Mouse (Mus musculus): Measurements from ENCODE around the gene Kcnq1.

Gene Kcnq1

DNA sequence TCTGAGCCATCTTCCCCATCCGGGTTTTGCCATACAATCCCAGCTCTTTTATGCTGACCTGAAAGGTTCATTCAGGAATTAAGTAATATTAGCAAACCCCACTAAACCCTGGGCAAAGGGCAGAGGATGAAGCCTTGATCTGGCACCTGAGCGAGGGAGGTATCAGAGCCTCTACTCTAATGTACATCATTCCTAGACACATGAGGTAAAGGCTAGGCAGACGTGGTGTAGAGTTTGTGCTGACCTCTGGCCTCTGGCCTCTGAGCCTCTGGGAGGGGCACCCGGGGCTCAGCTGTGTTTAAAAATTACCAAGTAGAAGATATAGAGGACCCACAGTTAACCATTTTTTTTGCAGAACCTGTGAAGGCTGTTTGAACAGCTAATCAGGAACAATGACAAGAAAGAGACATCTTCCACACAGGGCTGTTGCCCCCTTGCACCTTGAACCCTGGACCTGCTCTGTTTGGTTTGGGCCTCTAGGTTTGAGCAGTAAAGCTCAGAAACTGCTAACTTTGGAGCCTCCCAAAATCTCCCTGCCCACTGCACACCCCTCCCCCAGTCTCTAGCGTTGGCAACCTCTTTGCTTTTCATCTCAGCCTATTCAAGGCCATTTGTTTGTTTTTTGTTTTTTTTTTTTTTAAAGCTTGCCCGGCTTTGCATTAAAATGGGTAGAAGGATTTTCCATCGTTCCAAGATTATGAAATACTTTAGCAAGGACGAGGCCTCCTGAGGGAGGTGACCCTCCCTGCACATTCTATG, 180.5 kb downstream of the Kcnq1 start:
- DNase-seq: no peak

- no peak for DNase-seq
Observed at GRCm38 (mm10) chr7:143288135-143288534, 182.0 kb downstream of the Kcnq1 start.

DNA sequence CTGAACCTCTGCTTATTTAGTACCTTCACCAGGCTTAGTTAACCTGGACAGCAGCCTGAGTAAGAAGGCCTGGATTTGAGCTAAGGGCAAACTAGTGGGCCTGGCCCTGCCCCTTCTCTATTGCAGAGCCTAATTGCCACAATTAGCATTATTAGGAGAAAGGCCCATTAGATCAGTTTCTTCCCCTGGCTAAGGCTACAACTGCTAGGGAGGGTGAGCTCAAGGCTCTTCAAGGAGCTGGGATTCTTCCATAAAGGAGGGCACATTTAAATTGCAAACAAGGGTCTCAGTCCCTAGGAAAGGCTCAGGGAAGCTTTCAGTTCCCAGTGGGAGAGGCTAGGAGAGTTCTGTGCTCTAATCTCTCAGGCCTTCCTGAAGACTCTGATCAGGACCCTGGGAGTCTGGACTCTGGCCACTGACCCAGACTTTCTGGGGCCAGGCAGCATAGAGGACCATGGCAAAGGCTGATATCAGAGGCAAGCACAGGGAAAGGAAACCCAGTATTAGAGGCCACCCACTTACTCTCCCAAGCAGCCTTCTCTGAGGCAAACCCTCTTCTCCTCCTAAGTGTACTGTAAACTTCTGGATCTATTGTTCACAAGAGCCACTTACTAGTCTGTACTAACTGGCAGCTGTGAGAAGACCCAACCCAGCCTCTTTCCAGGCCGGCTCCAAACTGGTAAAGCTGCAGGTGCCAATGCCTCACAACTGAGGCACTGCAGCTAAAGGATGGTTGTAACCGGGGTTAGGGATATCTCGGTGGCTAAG, 183.1 kb downstream of the Kcnq1 start:
- no peak for DNase-seq

DNA sequence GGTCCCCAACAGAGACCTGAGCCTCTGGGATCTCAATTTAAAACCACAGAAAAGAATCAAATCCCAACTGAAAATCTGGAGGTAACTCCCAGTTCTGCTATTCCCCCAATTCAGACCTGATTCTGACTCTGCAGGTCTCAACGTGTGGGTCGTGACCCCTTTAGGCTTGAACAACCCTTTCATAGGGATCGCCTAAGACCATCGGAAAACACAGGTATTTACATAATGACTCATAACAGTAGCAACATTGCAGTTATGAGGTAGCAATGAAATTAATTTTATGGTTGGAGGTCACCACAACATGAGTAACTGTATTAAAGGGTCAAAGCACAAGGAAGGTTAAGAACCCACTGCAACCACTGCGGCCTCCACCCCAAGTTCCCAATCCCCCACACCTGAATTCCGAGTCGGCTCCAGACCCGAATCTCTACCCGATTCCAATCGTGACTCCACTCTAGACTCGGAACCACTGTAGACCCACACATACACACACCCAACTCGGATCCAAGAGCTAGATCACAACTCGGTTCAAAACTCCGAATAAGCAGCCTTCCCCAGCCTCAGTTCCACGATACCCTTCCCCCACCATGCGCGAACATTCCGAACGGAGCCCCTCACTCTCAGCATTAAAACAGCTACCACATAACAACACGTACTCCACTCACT, 188.7 kb downstream of the Kcnq1 start:
- DNase-seq: peak in 1 of 2 experiments; percentile 8

DNA sequence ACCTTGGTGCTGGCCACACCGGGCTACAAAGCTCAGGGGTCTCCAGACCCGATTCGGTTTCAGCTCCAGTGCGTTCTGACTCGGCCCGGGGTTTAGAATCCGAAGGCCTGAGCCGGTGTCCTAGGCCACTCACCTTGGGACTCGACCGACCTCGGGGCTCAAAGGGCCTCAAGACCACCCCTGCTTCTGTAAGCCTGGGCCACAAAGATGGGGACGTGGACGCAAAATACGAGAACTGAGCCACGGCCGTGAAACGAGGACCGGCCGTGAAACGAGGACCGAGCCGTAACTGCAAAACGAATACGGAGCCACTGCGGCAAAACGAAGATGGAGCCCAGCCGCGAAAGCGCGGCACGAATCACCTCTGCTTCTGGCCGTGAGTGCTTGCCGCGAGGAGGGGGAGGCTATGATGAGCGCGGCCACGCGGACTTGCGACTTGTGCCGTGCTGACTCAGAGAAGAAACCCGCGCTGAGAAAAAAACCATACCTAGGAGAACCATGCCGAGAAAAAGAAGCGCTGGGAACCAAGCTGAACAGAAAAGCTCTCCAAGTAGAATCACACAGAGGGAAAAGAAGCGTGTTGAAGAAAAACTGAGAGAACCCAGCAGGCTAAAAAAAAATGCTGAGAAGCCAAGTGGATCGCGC, 189.3 kb downstream of the Kcnq1 start:
- peak; percentile 11 to 31 for DNase-seq

- peak in 1 of 2 experiments; percentile 6 for DNase-seq
Observed at GRCm38 (mm10) chr7:143296001-143296379, 189.8 kb downstream of the Kcnq1 start.

GRCm38 (mm10) chr7:143296384-143296801, 190.2 kb downstream of the Kcnq1 start:
- peak; percentile 74 to 75 for DNase-seq

GRCm38 (mm10) chr7:143300037-143300436, 193.9 kb downstream of the Kcnq1 start:
- DNase-seq: no peak

DNA sequence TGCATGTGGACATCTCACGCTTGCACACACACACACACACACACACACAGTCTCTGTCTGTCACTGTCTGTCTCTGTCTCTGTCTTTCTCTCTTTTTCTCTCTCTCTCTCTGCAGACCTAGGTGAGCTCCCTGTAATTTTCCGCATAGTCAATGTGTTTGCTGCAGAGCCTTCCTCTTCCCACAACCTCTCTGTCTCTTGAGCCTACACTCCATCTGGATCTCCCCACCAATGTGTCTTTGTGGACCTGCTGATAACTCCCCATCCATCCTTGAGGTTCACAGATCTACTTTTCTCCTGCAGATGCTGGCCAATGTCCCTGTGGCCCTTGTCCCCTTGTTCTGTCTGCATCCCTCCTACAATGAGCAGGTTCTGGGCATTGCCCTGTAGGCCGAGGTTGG, 194.5 kb downstream of the Kcnq1 start:
- DNase-seq: no peak

- DNase-seq: no peak
Observed at GRCm38 (mm10) chr7:143302156-143302555, 196.0 kb downstream of the Kcnq1 start.

GRCm38 (mm10) chr7:143302593-143303238, 196.6 kb downstream of the Kcnq1 start:
- DNase-seq: no peak

- no peak for DNase-seq
Observed at GRCm38 (mm10) chr7:143303557-143303956, 197.4 kb downstream of the Kcnq1 start.

DNA sequence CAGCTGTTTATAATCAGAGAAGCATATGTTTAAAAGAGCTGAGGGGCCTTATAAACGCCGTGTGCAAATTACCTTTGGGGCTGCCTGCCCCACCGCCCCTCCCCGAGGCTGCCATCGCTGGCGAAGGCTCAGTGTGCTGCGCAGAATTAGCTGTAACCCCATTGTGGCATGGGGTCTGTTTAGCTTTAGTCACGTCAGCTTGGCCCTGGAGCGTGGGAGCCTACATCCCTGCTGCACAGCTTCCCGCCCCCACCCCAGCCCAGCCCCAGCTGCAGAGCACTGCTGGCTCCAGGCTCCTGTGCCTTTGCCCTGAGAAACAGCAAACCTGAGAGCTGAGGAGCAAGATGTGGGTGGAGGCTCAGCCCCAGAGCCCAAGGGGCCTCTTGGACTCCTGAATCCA, 199.6 kb downstream of the Kcnq1 start:
- DNase-seq: no peak

- DNase-seq: no peak
Observed at GRCm38 (mm10) chr7:143308001-143308400, 201.8 kb downstream of the Kcnq1 start.

- DNase-seq: no peak
Observed at GRCm38 (mm10) chr7:143310311-143310710, 204.1 kb downstream of the Kcnq1 start.

DNA sequence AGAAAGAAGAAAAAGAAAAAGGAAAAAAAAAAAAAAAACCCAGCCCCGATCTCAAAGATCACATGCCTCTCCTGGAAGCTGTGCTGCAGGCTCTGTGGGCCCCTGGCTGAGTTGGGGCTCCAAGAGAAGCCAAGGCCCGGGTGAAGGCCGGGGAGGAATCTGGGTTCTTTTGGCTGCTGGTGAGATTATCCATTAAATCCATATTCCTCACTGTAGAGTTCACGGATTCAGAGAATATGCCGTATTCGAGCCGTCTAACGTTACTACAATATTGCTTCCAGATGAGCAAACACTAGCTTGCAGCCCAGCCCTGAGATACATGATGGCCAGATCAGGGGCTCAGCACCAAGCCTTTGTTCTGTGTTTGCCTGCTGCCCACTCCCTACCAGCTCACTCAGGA, 204.7 kb downstream of the Kcnq1 start:
- DNase-seq: no peak

DNA sequence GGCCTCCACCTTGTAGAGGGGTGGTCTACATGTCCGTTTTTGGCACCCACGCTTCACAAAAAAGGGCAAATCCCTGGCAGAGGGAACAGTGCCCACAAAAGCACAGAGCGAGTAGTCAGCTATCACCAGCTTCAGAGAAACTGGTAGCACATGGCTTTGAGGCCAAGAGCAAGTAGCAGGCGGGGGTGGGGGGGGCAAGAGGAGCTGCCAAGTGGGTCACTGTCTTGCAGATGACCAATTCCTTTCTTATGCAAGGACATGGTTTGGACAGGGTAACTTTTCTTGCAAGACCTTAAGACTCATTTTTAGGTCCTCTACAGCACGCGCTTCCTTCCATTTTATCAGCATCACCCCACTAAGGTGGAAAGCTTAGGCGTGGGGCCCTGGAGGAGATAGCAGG, 205.3 kb downstream of the Kcnq1 start:
- DNase-seq: no peak

- DNase-seq: no peak
Observed at GRCm38 (mm10) chr7:143313572-143314319, 207.6 kb downstream of the Kcnq1 start.

GRCm38 (mm10) chr7:143318512-143318911, 212.3 kb downstream of the Kcnq1 start:
- no peak for DNase-seq

GRCm38 (mm10) chr7:143320367-143320766, 214.2 kb downstream of the Kcnq1 start:
- no peak for DNase-seq

DNA sequence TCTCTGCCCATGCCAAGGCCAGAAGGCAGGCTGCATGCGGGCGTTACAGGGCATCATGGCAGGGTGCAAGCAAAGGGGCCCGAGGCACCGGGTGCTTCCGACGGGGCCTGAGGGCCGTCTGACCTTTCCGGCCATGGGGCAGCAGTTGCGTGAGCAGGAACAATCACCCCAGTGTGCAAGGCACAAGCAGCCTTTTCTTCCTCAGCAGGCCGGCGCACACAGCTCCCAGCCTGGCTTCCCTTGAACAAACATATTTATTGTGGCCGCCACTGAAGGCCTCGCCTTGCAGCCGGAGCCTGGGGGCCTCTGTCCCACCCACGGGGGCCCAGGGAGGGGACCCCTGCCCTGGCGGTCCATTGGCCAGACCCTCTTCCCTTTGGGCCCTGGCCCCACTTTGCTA, 218.9 kb downstream of the Kcnq1 start:
- no peak for DNase-seq

All from spleen, adult 18-20 months (tissue).